Mouse (Mus musculus) right cerebral cortex, postnatal 10 days (tissue): Measurements from ENCODE around the gene Hdhd5.
A peak's percentile ranks its signal among the peaks of the same experiment; 100 is the strongest.

Experiments used
- DNase-seq, 2 experiments: peaks; one replicate each; pipeline ENCODE4 v3.0.0; 2021; ENCODE audit warnings: low spot score in 2 of 2

The Hdhd5 gene

GRCm38 (mm10) chr6:120531020-120531965, at the start of gene Hdhd5:
Gene Hdhd5 (minus strand): TSS chr6:120531319.
- peak; percentile 96 to 97 for DNase-seq

GRCm38 (mm10) chr6:120580713-120581015, 49.5 kb upstream of the Hdhd5 start:
- DNase-seq = peak in 1 of 2 experiments; percentile 32

GRCm38 (mm10) chr6:120579831-120580712, 49.0 kb upstream of the Hdhd5 start:
- DNase-seq = peak; percentile 71 to 80

- DNase-seq = peak; percentile 42 to 54
These were observed 48.2 kb upstream of the Hdhd5 start for GRCm38 (mm10) chr6:120579110-120579830.

- no peak for DNase-seq
These were observed 47.4 kb upstream of the Hdhd5 start for GRCm38 (mm10) chr6:120578471-120578870.

DNA sequence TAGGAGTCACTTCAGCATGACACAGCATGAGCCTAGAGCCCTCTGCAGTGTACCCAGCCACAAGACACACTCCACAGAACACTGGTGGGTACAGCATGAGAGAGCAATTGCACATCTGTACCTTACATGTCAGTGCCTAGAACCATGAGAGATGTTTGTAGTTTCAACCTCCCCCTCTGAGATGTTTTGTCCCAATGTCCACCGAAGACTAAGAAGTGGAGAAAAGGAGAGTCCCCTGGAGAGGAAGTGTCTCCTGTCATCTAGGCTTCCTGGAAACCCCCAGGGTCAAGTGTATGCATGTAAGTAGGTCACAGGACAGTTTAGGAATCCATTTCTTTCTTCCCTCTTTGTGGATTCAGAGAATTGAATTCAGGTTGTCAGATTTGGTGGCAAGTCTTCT, 41.3 kb upstream of the Hdhd5 start:
- DNase-seq = no peak

- no peak for DNase-seq
These were observed 37.1 kb upstream of the Hdhd5 start for GRCm38 (mm10) chr6:120568257-120568656.

- peak; percentile 32 to 46 for DNase-seq
These were observed 36.1 kb upstream of the Hdhd5 start for GRCm38 (mm10) chr6:120566911-120567909.

- no peak for DNase-seq
These were observed 25.5 kb upstream of the Hdhd5 start for GRCm38 (mm10) chr6:120556641-120557040.

- no peak for DNase-seq
These were observed 25.0 kb upstream of the Hdhd5 start for GRCm38 (mm10) chr6:120555983-120556567.

GRCm38 (mm10) chr6:120555152-120555551, 24.0 kb upstream of the Hdhd5 start:
- DNase-seq = no peak

GRCm38 (mm10) chr6:120550173-120550572, 19.1 kb upstream of the Hdhd5 start:
- DNase-seq = no peak

GRCm38 (mm10) chr6:120548581-120548980, 17.5 kb upstream of the Hdhd5 start:
- DNase-seq = no peak

GRCm38 (mm10) chr6:120546973-120547372, 15.9 kb upstream of the Hdhd5 start:
- DNase-seq = no peak

DNA sequence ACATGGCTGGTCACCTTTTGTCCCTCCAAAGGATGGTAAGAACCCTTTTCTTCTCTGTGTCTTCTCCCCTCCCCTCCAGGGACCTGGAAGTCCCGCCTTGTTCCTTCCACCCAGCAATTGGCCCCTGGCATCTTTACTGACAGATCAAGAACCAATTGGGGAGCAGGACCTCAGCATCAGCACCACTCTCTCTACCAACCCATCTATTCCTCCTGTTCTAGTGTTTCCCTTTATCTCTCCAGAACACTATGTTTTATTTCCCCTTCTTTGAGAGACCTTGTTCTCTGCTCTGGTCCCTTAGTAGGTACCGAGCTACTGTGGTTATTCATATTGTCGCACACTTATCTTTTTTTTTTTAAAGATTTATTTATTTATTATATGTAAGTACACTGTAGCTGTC, 15.2 kb upstream of the Hdhd5 start:
- DNase-seq = no peak

- DNase-seq = no peak
These were observed 10.9 kb upstream of the Hdhd5 start for GRCm38 (mm10) chr6:120542061-120542460.

GRCm38 (mm10) chr6:120541386-120541785, 10.3 kb upstream of the Hdhd5 start:
- no peak for DNase-seq

GRCm38 (mm10) chr6:120539781-120540231, 8.7 kb upstream of the Hdhd5 start:
- no peak for DNase-seq

DNA sequence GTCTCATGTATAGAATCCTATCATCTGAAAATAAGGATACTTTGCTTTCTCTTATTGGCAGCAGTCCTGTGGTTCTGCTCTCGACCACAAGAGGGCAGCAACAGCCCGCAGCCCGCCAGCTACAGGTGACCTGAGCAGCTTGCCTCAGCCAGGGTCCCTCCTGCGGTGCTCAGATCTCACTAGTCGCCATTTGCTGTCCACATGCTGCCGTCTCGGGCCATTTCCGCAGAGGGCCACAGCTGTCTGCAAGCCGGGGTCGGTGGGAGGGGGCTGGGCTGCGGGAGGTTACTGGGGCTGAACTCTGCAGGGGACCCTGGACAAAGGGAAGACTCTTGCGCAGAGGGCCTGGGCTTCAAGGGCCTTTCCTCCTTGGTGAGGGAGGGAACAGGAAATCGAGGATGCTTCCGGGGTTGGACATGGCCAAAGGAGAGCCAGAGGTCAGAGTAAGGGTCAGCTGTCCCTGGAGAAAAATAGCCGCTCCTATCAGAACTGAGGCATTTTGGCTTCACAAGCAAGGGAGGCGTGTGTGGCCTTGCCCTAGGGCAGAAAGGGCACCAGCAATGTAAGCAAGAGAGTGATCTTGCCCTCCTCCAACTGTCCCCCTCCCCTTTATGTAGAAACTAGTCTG, 8.1 kb upstream of the Hdhd5 start:
- peak; percentile 75 to 81 for DNase-seq

DNA sequence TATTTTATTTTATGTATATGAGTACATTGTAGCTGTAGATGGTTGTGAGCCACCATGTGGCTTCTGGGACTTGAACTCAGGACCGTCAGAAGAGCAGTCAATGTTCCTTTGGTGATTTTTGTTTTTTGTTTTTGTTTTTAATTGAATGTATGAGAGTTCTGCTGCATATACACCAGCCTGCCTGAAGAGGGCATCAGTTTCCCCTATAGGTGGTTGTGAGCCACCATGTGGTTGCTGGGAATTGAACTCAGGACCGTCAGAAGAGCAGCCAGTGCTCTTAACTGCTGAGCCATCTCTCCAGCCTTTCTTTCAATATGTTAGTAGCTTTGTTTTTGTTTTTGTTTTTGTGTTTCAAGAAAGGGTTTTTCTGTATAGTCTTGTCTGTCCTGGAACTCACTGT, 5.2 kb upstream of the Hdhd5 start:
- no peak for DNase-seq
